Comparison of ENCODE assay signal across 9 mouse cellular contexts in the genomic region with DNA sequence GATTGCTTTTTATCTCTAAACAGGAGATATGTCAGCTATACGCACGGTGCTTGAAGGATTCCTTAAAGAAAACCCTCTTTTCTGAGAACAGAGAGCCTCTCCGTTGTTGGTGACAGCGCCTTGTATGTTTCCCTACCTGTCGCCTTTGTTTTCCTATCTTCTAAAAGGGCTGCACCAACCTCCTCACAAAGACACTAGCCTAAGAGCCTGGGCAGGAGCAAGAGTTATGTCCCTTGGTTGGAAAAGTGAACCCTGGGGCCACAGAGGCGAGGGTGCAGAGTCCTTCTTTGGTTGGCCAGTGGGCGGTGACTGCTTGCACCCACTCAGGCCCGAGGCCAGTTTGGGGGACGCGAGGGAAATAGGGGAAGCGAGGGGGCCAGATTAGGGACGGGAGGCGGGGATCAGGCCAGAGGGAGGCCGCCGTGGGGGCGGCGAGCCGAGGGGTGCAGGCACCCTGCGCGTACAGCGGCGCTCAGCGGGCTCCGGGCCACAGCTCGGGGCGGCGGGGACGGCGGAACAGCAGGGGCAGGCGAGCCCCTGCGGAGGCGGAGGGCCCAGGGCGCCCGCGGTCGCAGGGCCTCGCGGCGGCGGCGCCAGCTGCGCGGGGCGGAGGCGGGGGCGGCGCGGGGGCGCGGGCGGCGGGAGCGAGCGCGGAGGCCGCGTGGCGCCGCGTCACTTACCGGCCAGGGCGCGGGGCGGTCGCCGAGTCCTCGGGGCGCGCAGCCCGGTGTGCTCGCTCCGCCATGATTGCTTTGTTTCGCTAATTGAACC. TPM values are rescaled to one million over a fixed set of nuclear protein-coding genes. Genes with fewer than 3 reads are reported as not detected.
DNase-seq lines count a peak whose midpoint lies in the region; ATAC-seq and TF ChIP-seq lines count a peak whose summit lies in the region.
"Had no signal": no experiment of that assay in that cellular context is flagged by ENCODE, and none has a peak within 500 bp of the region (broad histone marks: within the 10 kb centered on the region; RNA-seq: fewer than 3 reads in every experiment).

No protein-coding gene starts in this region.

- TF ChIP-seq CTCF in left cerebral cortex, adult 2 months (IDR thresholded peaks at IDR 0.05), result no peak

- H3K4me1 ChIP-seq in hindbrain, embryonic 14.5 days (replicated peaks; ENCODE audit: control insufficient read depth, insufficient read depth, low read length), result 0 out of 2 replicates have a peak, but pooled peaks cover 8% of the 10 kb centered on the region

- H3K9ac ChIP-seq in hindbrain, embryonic 14.5 days, result peak overlapping the region; percentile 86

- H3K4me2 ChIP-seq in hindbrain, embryonic 14.5 days (replicated peaks), result peak overlapping the region; percentile 79

- H3K4me3 ChIP-seq in hindbrain, embryonic 14.5 days (replicated peaks; ENCODE audit: low read length), result peak overlapping the region; percentile 47
- H3K4me3 ChIP-seq in left cerebral cortex, adult 2 months, result peak overlapping the region; percentile 71

- DNase-seq in cerebellum, postnatal 14 days, result peak; percentile 68 to 76
- peak; percentile 55 to 60 for DNase-seq in frontal cortex, postnatal 36 days (ENCODE audit: low spot score in 2 of 2)
- peak; percentile 77 for DNase-seq in hindbrain, embryonic 14.5 days (ENCODE audit: low spot score)
- peak; percentile 55 to 57 for DNase-seq in left cerebral cortex, adult 2 months (ENCODE audit: extremely low spot score in 1 of 2, low spot score in 2 of 2)
- DNase-seq in lung, postnatal 4 days, result peak; percentile 68 to 81
- DNase-seq in right cerebral cortex, adult 2 months (ENCODE audit: low spot score in 2 of 2), result peak; percentile 40 to 56
- DNase-seq in urinary bladder, postnatal 36 days (ENCODE audit: low spot score in 2 of 2), result peak; percentile 32 to 33

- intact Hi-C loops in left cerebral cortex, adult 2 months (cut with DNase I), result loop anchor here (5.0 to 10.0 kb wide), 4 partner anchors 177 to 755 kb away; partner anchors contain the start of gene Fancl

- under 1% methylated on average over 31 of the region's 73 CpGs for WGBS in hindbrain, embryonic 14.5 days

- no peaks in the 10 kb centered on the region for H3K27me3 ChIP-seq in hindbrain, embryonic 14.5 days (ENCODE audit: control insufficient read depth, insufficient read depth, low read length)

- no peaks in the 10 kb centered on the region for H3K9me3 ChIP-seq in hindbrain, embryonic 14.5 days (ENCODE audit: control insufficient read depth, low read length)

- ATAC-seq in activated CD4-positive, CD25-positive, alpha-beta regulatory T cell, adult 4 months, result peak; percentile 46
- peak; percentile 95 for ATAC-seq in hindbrain, embryonic 14.5 days (ENCODE audit: low FRiP score)

- no peaks in the 10 kb centered on the region for H3K36me3 ChIP-seq in hindbrain, embryonic 14.5 days (replicated peaks; ENCODE audit: control insufficient read depth, insufficient read depth)

- peak overlapping the region; percentile 98 for H3K27ac ChIP-seq in hindbrain, embryonic 14.5 days
- H3K27ac ChIP-seq in left cerebral cortex, adult 2 months, result peak overlapping the region; percentile 83

RNA-seq across cellular contexts. Expression of gene 5730522E02Rik, which starts 0.6 kb away (rescaled TPM):
- not detected for polyA plus RNA-seq in activated CD4-positive, CD25-positive, alpha-beta regulatory T cell, adult 4 months (2017; shearing (Covaris generic))
- 13.3 and 13.5 TPM in 2 replicates for polyA plus RNA-seq in hindbrain, embryonic 14.5 days (2014; fragmentation: Nextera tagmentation; extraction: Ambion mirVana)
- 10 to 100 TPM; 11.5 to 12.0 TPM for total RNA-seq in left cerebral cortex, adult 2 months (2021)
- total RNA-seq: gastrocnemius, adult 8-10 months had no signal

Comparison
In these comparisons a context has a peak if more than half of its experiments do, and no peak if none do; other contexts are left out.
1. Peak in every context shown above with its lines: DNase-seq, ATAC-seq, H3K4me3 ChIP-seq and H3K27ac ChIP-seq.
2. RNA of gene 5730522E02Rik, which starts 0.6 kb away (polyA plus RNA-seq): 13.3 to 13.5 TPM in hindbrain, embryonic 14.5 days; not detected in activated CD4-positive, CD25-positive, alpha-beta regulatory T cell, adult 4 months; every median in the first group is over 10 times any median in the second.